Mouse (Mus musculus): Measurements from ENCODE around the gene 6030408B16Rik.
"Not testable (repeated sequence)": the region's sequence is repeated elsewhere in the genome, so short reads cannot be mapped to it uniquely, and the experiment has no call there.

6030408B16Rik gene

GRCm38 (mm10) chr15:101322106-101322505 is 29.1 kb downstream of the 6030408B16Rik start:
- no peak for DNase-seq (ENCODE audit: low spot score)

- no peak for DNase-seq (ENCODE audit: low spot score)
Observed at GRCm38 (mm10) chr15:101322640-101323039, 29.6 kb downstream of the 6030408B16Rik start.

GRCm38 (mm10) chr15:101323511-101323910 is 30.5 kb downstream of the 6030408B16Rik start:
- DNase-seq (ENCODE audit: low spot score) = no peak

GRCm38 (mm10) chr15:101324409-101324808 is 31.4 kb downstream of the 6030408B16Rik start:
- DNase-seq (ENCODE audit: low spot score) = not testable (repeated sequence)

GRCm38 (mm10) chr15:101325991-101326534 is 33.1 kb downstream of the 6030408B16Rik start:
- DNase-seq (ENCODE audit: low spot score) = peak; percentile 29

GRCm38 (mm10) chr15:101327282-101327681 is 34.3 kb downstream of the 6030408B16Rik start:
- DNase-seq (ENCODE audit: low spot score) = peak; percentile 90

GRCm38 (mm10) chr15:101328876-101329563 is 36.0 kb downstream of the 6030408B16Rik start:
- DNase-seq (ENCODE audit: low spot score) = no peak

GRCm38 (mm10) chr15:101329564-101329892 is 36.5 kb downstream of the 6030408B16Rik start:
- DNase-seq (ENCODE audit: low spot score) = no peak

GRCm38 (mm10) chr15:101331090-101331489 is 38.1 kb downstream of the 6030408B16Rik start:
- no peak for DNase-seq (ENCODE audit: low spot score)

- no peak for DNase-seq (ENCODE audit: low spot score)
Observed at GRCm38 (mm10) chr15:101332370-101332769, 39.4 kb downstream of the 6030408B16Rik start.

GRCm38 (mm10) chr15:101333165-101333564 is 40.2 kb downstream of the 6030408B16Rik start:
- DNase-seq (ENCODE audit: low spot score) = no peak

GRCm38 (mm10) chr15:101333648-101334047 is 40.6 kb downstream of the 6030408B16Rik start:
- DNase-seq (ENCODE audit: low spot score) = no peak

GRCm38 (mm10) chr15:101336474-101337174 is 43.6 kb downstream of the 6030408B16Rik start:
- DNase-seq (ENCODE audit: low spot score) = peak; percentile 20

- no peak for DNase-seq (ENCODE audit: low spot score)
Observed at GRCm38 (mm10) chr15:101338359-101338758, 45.3 kb downstream of the 6030408B16Rik start.

- peak; percentile 91 for DNase-seq (ENCODE audit: low spot score)
Observed at GRCm38 (mm10) chr15:101339537-101339936, 46.5 kb downstream of the 6030408B16Rik start.

- DNase-seq (ENCODE audit: low spot score) = no peak
Observed at GRCm38 (mm10) chr15:101341797-101342515, 48.9 kb downstream of the 6030408B16Rik start.
